Mouse (Mus musculus): Measurements from ENCODE around the gene Rsrp1.

Rsrp1 gene

DNA sequence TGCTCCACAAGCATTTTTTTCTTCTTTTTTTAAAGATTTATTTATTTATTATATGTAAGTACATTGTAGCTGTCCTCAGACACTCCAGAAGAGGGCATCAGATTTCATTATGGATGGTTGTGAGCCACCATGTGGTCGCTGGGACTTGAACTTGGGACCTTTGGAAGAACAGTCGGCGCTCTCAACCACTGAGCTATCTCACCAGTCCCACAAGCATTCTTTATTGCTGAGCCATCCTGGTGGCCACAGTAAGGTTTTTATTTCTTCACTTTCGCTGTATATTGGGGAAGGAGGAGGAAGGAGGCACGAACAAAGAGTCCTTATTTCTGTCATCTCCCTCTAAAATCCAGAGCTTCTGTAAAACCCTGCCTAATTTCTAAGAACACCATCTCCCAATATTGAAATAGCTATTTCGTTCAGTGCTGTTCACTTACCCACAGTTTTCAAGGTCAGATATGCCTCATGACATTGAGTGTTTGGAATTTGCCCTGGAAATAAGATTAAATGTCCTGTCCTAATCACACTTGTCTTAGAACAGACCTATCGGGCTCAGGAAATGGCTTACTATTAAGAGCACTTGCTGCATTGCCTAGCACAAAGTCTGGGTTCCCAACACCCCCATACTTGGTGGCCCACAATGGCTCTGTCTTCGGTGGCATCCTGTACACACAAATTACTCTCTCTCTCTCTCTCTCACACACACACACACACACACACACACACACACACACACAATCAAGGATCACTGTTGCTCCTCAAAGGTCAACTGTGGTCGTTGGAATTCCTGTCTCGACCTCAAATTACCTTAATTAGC is 1.1 kb upstream of the Rsrp1 start:
- no peak for DNase-seq (ENCODE audit: low spot score)

DNA sequence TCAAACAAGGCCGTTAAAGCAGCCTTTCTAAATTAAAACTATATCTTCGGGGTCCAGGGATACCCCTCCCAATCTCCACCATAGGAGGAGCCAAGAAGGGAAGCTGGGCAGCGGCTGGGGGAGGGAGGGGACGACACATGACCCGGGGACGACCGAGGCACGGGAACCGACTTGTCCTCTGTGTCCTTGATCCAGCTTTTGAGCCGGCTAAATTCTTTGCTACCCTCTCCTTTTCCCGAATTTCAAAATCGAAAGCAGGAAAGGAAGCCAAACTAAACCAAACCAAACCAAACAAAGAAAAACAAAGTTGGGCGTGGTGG is 507 bp upstream of the Rsrp1 start:
- peak; percentile 47 for DNase-seq (ENCODE audit: low spot score)

- peak; percentile 57 for DNase-seq (ENCODE audit: low spot score)
Observed at GRCm38 (mm10) chr4:134924019-134924741, 788 bp downstream of the Rsrp1 start.

DNA sequence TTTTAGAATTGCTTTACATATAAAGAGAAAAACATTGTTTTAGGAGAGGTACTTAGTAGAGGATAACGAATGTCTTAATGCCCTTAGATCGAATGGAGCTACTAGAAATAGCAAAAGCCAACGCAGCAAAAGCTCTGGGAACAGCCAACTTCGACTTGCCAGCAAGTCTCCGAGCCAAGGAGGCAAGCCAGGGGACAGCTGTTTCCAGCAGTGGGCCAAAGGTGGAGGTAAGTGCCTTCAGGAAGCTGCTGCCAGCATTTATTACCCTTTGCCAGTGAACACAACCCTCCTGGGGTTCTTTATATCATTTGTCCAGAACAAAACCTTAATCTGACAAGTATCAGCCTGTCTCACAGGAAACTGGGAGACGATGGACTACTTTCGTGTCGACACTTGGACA is 1.8 kb downstream of the Rsrp1 start:
- DNase-seq (ENCODE audit: low spot score): no peak

DNA sequence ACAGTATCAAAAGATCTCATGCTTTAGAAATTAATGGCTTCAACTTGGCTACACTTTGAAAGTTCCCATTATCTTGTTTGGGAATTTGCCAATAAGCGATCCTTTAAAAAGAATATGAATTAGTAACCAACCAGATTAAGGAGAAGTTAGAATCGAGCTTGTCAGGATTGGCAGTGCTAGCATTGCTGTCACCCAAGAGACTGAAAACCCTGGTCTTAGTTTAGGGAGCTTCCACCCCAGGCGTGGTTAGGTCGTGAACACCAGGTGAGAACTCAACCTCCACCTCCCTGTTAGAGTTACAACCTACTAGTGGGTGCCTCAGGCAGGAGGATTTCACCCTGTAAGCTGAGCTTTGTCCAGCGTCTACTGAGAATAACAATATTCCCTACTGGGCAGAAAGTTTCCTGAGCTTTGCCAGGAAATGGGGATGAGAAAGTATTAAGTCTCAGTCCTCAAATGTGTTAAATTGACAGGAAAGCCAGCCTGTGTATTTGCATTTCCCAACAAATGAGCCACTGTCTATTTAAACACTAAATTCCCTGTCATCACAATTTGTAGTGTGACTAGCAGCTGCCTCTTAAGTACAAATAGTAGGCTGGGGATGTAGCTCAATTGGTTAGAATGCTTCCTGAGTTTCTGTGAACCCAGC is 4.5 kb downstream of the Rsrp1 start:
- DNase-seq (ENCODE audit: low spot score): no peak

DNA sequence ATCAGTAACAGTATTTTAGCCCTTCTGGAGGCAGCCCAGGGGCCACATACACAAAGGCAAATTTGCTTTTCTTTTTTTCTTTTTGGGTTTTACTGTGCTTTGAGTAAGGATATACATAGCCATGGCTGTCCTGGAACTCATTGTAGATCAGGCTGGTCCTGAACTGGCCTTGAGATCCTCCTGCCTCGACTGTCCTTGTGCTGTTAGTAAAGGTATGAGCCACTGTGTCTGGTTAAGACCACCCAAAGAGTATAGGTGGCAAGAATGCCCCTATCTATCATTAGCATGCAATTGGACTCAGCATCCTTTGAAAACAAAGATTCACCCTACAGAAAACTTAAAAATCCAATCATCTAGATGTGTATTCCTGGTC is 5.1 kb downstream of the Rsrp1 start:
- DNase-seq (ENCODE audit: low spot score): no peak

DNA sequence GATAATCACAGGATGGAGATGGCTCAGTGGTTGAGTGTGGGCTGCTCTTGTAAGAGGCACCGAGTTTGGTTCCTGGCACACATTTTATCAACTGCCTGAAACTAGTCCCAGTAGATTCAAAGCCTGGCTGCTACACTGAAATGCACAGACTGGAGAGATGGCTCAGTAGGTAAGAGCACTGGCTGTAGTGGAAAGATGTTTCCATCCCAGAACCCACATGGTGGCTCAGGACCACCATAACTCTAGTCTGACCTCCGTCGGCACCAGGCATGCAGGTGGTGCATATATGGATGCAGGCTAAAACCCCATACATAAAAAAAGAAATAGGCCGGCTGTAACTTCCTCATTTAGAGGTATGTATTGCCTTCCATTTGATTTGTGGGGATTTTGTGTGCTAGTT is 6.1 kb downstream of the Rsrp1 start:
- DNase-seq (ENCODE audit: low spot score): no peak

DNA sequence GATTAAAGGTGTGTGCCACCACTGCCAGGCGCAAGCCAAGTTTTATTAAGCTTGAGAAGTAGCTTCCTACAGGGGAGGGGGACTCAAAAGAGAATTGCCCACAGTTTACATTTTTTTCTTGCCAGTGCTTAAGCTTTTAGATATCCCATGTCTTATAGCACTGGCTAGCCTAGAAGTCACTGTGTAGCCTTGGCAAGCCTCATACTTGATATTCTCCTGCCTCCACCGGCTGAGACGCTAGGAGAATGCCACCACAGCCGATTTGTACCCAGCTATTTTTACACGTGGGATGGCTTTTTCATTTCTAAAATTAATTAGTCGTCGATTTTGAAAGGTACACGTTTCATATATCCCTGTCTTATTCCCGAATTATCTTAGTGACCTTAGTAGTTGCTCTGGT is 6.8 kb downstream of the Rsrp1 start:
- no peak for DNase-seq (ENCODE audit: low spot score)

DNA sequence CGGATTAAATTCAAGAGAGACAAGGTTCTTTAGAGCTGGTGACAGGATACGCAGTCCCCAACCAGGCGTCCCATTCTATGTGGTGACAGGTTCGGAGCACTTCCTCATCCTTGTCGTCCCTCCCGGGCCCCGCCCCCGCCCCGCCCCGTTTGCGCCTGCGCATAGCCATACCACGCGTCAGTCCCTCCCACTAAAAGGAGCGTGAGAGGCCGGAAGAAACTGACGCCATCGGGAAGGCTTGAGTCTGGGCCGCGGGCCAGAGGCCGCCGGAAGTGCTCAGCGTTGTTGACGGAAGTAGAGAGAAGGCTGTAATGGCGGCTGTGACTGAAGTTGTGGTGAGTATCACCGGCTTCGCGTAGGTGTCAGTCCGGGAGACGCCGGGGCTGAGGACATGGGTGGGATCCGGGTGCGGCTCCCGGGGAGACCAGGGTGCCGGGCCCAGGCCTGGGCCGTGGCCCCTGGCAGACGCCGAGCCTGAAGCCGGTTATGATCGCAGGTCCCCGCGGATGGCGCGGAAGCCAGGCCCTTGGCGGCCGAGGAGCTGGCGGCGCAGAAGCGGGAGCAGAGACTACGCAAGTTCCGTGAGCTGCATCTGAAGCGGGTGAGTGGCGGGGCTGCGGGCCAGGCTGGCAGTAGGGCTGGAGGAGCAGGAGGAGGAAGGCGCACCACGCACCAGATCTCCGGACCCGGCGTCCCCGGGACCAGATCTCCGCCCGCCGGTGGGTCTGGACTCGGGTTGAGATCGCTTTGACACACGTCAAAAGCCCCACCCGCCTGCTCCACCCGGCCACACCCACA is 7.5 kb downstream of the Rsrp1 start, which contains the start of gene Syf2:
TSS of gene Syf2 (plus strand) at position 215 of the 798 bp plus-strand sequence.
- peak; percentile 86 for DNase-seq (ENCODE audit: low spot score)

- no peak for DNase-seq (ENCODE audit: low spot score)
Observed at GRCm38 (mm10) chr4:134937240-134938176, 14.1 kb downstream of the Rsrp1 start.

DNA sequence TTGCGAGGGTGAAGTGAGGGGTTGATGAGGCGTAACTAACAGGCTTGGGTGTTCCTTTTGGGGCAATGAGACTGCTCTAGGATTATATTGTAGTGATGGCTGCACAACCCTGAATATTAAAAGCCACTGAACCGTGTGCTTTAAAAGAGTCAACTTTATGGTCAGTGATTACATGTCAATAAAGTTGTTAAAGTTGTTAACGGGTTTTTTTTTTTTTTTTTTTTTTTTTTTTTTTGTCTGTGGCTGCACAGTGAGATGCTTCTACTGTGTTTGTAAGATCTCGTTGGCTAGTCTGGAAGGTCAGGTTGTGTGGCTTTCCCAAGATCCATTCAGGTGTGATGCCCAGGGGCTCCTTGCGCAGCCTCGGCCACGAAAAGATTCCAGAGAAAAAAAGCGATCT is 16.5 kb downstream of the Rsrp1 start:
- DNase-seq (ENCODE audit: low spot score): no peak

GRCm38 (mm10) chr4:134943758-134944538 is 20.6 kb downstream of the Rsrp1 start:
- no peak for DNase-seq (ENCODE audit: low spot score)

DNA sequence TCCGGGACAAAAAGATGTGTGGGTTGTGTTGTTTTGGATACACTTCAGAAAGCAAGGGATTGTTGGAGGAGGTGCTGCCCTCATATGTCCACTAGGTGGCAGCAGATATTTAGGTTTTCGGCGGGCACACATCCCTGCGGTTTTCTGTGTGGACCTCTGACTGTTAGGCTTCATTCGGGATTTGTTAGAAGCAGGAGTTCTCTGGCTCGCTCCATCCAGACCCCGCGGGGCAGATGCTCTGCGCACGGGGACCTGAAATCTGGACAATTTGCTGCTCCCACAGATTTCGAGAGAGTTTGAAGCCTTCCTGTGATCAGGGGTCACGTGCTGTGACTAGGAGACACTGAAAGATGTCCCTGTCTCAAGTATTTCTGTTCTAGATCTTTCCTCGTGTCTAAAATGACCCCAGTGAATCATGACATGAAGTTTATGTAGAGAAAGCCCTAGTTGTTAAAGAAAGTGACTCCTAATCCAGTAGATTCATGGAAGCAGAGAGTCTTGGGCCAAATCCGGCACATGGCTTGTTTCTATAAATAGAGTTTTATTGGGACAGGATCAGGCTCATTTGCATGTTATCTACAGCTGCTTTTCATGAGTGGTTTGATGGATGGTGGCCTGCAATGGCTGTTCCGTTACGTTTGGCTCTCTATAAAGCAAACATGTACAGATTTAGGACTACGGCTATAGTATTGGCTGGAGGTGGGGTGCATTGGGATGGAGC is 22.8 kb downstream of the Rsrp1 start:
- peak; percentile 65 for DNase-seq (ENCODE audit: low spot score)

DNA sequence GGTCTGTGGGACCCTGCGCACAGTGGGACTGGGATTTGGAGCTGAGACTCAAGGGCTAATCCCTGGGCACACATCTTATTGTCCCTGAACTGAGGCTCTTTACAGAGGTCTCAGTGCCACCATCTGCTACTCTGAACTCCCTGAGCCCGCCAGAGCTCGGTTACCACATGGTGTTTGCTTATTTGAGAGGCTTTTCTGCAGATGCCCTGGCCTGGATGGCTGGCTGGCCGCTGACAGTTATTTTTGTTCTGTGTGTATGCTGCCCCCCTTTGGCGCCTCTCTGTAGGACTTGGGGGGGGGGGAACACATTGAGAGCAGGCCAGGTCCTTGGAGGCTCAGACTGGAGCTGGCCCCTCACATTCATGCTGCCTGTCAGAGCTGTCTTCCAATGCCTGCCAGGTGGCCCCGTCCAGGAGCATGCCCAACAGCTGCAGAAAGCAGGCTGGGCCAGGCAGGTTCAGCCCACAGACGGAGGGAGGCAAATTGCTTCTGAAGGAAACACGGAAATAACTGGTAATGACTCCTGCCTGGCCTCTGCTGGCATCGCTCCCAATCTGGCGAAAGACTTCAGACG is 27.2 kb downstream of the Rsrp1 start:
- DNase-seq (ENCODE audit: low spot score): peak; percentile 55

GRCm38 (mm10) chr4:134954461-134954860 is 31.1 kb downstream of the Rsrp1 start:
- DNase-seq (ENCODE audit: low spot score): no peak

DNA sequence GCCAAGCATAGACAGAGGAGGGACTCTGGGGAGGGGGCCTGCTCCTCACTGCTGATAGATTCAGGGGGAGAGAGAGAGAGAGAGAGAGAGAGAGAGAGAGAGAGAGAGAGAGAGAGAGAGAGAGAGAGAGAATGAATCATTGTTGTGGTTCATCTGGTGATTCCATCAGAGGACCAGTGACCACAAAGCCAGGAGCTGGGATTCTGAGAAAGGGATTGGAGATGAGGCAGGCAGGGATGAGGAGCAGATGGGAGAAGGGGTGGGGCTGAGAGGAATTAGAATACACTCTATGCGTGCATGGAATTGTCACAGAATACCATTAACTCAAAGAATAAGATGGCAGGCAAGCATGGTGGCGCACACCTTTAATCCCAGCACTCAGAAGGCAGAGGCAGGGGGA is 31.8 kb downstream of the Rsrp1 start:
- DNase-seq (ENCODE audit: low spot score): no peak

- no peak for DNase-seq (ENCODE audit: low spot score)
Observed at GRCm38 (mm10) chr4:134955845-134956244, 32.5 kb downstream of the Rsrp1 start.

DNA sequence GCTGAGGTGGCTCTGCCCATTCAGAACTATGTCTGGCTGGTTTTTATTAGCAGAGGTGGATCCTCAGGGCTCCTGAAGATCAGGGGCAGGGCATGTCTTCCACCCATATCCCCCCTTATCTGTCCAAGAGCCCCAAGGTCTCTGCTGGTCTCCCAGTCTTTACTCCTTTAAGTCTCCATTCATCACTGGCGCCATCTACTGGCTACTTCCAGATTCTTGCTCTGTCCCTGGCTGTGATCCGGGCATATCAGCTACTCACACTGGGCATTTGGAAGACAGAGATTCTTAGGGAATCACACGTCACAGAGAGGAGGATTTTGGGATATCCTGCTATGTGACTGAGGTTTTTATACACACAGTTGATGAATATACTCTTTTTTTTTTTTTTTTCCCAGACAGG is 32.9 kb downstream of the Rsrp1 start:
- peak; percentile 67 for DNase-seq (ENCODE audit: low spot score)

- no peak for DNase-seq (ENCODE audit: low spot score)
Observed at GRCm38 (mm10) chr4:134963021-134963776, 39.8 kb downstream of the Rsrp1 start.
